Mouse (Mus musculus): ENCODE measurements around the gene Pafah2. TPM values are rescaled to one million over a fixed set of nuclear protein-coding genes. Genes with fewer than 3 reads are reported as not detected.
A peak's percentile ranks its signal among the peaks of the same experiment; 100 is the strongest.

Pafah2 gene
- polyA plus RNA-seq, 1 experiment from 2014 or later: 9.2 TPM

GRCm38 (mm10) chr4:134356591-134357460 is 39.3 kb upstream of the Pafah2 start:
- Histone ChIP-seq H3K9ac (no peak overlapping the region), H3K4me2 (replicated peaks) (peak overlapping the region; percentile 40), H3K4me1 (peaks cover 18% of the 10 kb centered on the region), H3K36me3 (no peaks in the 10 kb centered on the region), H3K9me3 (replicated peaks) (no peaks in the 10 kb centered on the region), H3K27me3 (peaks cover 21% of the 10 kb centered on the region), H3K4me3 (no peak overlapping the region), H3K27ac (no peak overlapping the region)
- WGBS: 20% methylated on average over 22 of the region's 22 CpGs
- ATAC-seq (ENCODE audit: low FRiP score): no peak

GRCm38 (mm10) chr4:134357461-134357771 is 38.7 kb upstream of the Pafah2 start:
- Histone ChIP-seq H3K9ac (no peak overlapping the region), H3K4me2 (replicated peaks) (peak overlapping the region; percentile 40), H3K36me3 (no peaks in the 10 kb centered on the region), H3K27ac (no peak overlapping the region), H3K27me3 (peaks cover 24% of the 10 kb centered on the region), H3K9me3 (replicated peaks) (no peaks in the 10 kb centered on the region), H3K4me3 (no peak overlapping the region), H3K4me1 (peaks cover 12% of the 10 kb centered on the region)
- 42% methylated on average over 17 of the region's 17 CpGs for WGBS
- no peak for ATAC-seq (ENCODE audit: low FRiP score)

GRCm38 (mm10) chr4:134359649-134360048 is 36.5 kb upstream of the Pafah2 start:
- no peaks in the 10 kb centered on the region for H3K9me3 ChIP-seq (replicated peaks)
- 87% methylated on average over 6 of the region's 6 CpGs for WGBS
- no peak overlapping the region for H3K4me3 ChIP-seq
- H3K4me1 ChIP-seq: peaks cover 9% of the 10 kb centered on the region
- H3K27me3 ChIP-seq: peaks cover 44% of the 10 kb centered on the region
- H3K27ac ChIP-seq: no peak overlapping the region
- no peak overlapping the region for H3K9ac ChIP-seq
- ATAC-seq (ENCODE audit: low FRiP score): no peak
- H3K4me2 ChIP-seq (replicated peaks): no peak overlapping the region
- no peaks in the 10 kb centered on the region for H3K36me3 ChIP-seq

- peaks cover 7% of the 10 kb centered on the region for H3K4me1 ChIP-seq
- no peak overlapping the region for H3K27ac ChIP-seq
- H3K4me2 ChIP-seq (replicated peaks): no peak overlapping the region
- no peak overlapping the region for H3K9ac ChIP-seq
- H3K4me3 ChIP-seq: no peak overlapping the region
- H3K27me3 ChIP-seq: peaks cover 48% of the 10 kb centered on the region
- no peaks in the 10 kb centered on the region for H3K9me3 ChIP-seq (replicated peaks)
- 54% methylated on average over 5 of the region's 5 CpGs for WGBS
- ATAC-seq (ENCODE audit: low FRiP score): no peak
- H3K36me3 ChIP-seq: no peaks in the 10 kb centered on the region
Observed at GRCm38 (mm10) chr4:134361215-134361614, 34.9 kb upstream of the Pafah2 start.

- H3K9ac ChIP-seq: no peak overlapping the region
- H3K36me3 ChIP-seq: no peaks in the 10 kb centered on the region
- no peak for ATAC-seq (ENCODE audit: low FRiP score)
- peaks cover 46% of the 10 kb centered on the region for H3K27me3 ChIP-seq
- H3K4me3 ChIP-seq: no peak overlapping the region
- no peak overlapping the region for H3K27ac ChIP-seq
- no peaks in the 10 kb centered on the region for H3K9me3 ChIP-seq (replicated peaks)
- H3K4me2 ChIP-seq (replicated peaks): no peak overlapping the region
- 68% methylated on average over 9 of the region's 9 CpGs for WGBS
- H3K4me1 ChIP-seq: peaks cover 5% of the 10 kb centered on the region
Observed at GRCm38 (mm10) chr4:134362124-134362523, 34.0 kb upstream of the Pafah2 start.

- H3K27me3 ChIP-seq: peaks cover 46% of the 10 kb centered on the region
Observed at GRCm38 (mm10) chr4:134362586-134362985, 33.5 kb upstream of the Pafah2 start.

GRCm38 (mm10) chr4:134365280-134365679 is 30.8 kb upstream of the Pafah2 start:
- no peak overlapping the region for H3K4me3 ChIP-seq
- no peak overlapping the region for H3K9ac ChIP-seq
- H3K4me1 ChIP-seq: no peaks in the 10 kb centered on the region
- no peaks in the 10 kb centered on the region for H3K9me3 ChIP-seq (replicated peaks)
- no peak overlapping the region for H3K27ac ChIP-seq
- no peaks in the 10 kb centered on the region for H3K36me3 ChIP-seq
- WGBS: 42% methylated on average over 5 of the region's 5 CpGs
- peaks cover 63% of the 10 kb centered on the region for H3K27me3 ChIP-seq
- no peak overlapping the region for H3K4me2 ChIP-seq (replicated peaks)
- ATAC-seq (ENCODE audit: low FRiP score): no peak; the same call in 1 of the 2 replicates

More at GRCm38 (mm10) chr4:134362586-134362985, 33.5 kb upstream of the Pafah2 start:
- Histone ChIP-seq H3K27ac (no peak overlapping the region), H3K4me3 (no peak overlapping the region), H3K4me2 (replicated peaks) (no peak overlapping the region), H3K36me3 (no peaks in the 10 kb centered on the region), H3K4me1 (0 out of 2 replicates have a peak, but pooled peaks cover under 1% of the 10 kb centered on the region), H3K9me3 (replicated peaks) (no peaks in the 10 kb centered on the region), H3K9ac (no peak overlapping the region)
- WGBS: 22% methylated on average over 9 of the region's 9 CpGs
- ATAC-seq (ENCODE audit: low FRiP score): no peak

- ATAC-seq (ENCODE audit: low FRiP score): no peak
- Histone ChIP-seq H3K4me1 (peaks cover 19% of the 10 kb centered on the region), H3K27me3 (peaks cover 60% of the 10 kb centered on the region), H3K9ac (no peak overlapping the region), H3K4me3 (peak overlapping the region; percentile 55), H3K4me2 (replicated peaks) (peak overlapping the region; percentile 97), H3K27ac (no peak overlapping the region), H3K36me3 (no peaks in the 10 kb centered on the region), H3K9me3 (replicated peaks) (no peaks in the 10 kb centered on the region)
- WGBS: under 1% methylated on average over 18 of the region's 18 CpGs
Observed at GRCm38 (mm10) chr4:134370649-134371221, 25.4 kb upstream of the Pafah2 start.

GRCm38 (mm10) chr4:134371316-134371855 is 24.7 kb upstream of the Pafah2 start:
- no peak overlapping the region for H3K27ac ChIP-seq
- WGBS: under 1% methylated on average over 17 of the region's 17 CpGs
- H3K9me3 ChIP-seq (replicated peaks): no peaks in the 10 kb centered on the region
- peak overlapping the region; percentile 55 for H3K4me3 ChIP-seq
- no peak for ATAC-seq (ENCODE audit: low FRiP score)
- H3K36me3 ChIP-seq: no peaks in the 10 kb centered on the region
- H3K9ac ChIP-seq: no peak overlapping the region; the same call in 1 of the 2 replicates
- H3K4me1 ChIP-seq: peaks cover 19% of the 10 kb centered on the region
- peaks cover 59% of the 10 kb centered on the region for H3K27me3 ChIP-seq
- peak overlapping the region; percentile 97 for H3K4me2 ChIP-seq (replicated peaks)

- Histone ChIP-seq H3K27ac (no peak overlapping the region), H3K4me3 (peak overlapping the region; percentile 55), H3K4me1 (peaks cover 19% of the 10 kb centered on the region), H3K27me3 (peaks cover 56% of the 10 kb centered on the region), H3K9ac (peak overlapping the region; percentile 61), H3K4me2 (replicated peaks) (peak overlapping the region; percentile 97), H3K9me3 (replicated peaks) (no peaks in the 10 kb centered on the region), H3K36me3 (no peaks in the 10 kb centered on the region)
- peak; percentile 76 for ATAC-seq (ENCODE audit: low FRiP score)
- WGBS: under 1% methylated on average over 16 of the region's 16 CpGs
Observed at GRCm38 (mm10) chr4:134372294-134372747, 23.8 kb upstream of the Pafah2 start.

- ATAC-seq (ENCODE audit: low FRiP score): no peak
- Histone ChIP-seq H3K27me3 (peaks cover 46% of the 10 kb centered on the region), H3K4me1 (peaks cover 24% of the 10 kb centered on the region), H3K9me3 (replicated peaks) (no peaks in the 10 kb centered on the region), H3K4me3 (no peak overlapping the region), H3K27ac (no peak overlapping the region), H3K9ac (no peak overlapping the region), H3K36me3 (no peaks in the 10 kb centered on the region), H3K4me2 (replicated peaks) (no peak overlapping the region)
- WGBS: 86% methylated on average over 8 of the region's 8 CpGs
Observed at GRCm38 (mm10) chr4:134373295-134373694, 22.8 kb upstream of the Pafah2 start.

- no peak overlapping the region for H3K9ac ChIP-seq
- H3K9me3 ChIP-seq (replicated peaks): no peaks in the 10 kb centered on the region
- no peak for ATAC-seq (ENCODE audit: low FRiP score)
- no peak overlapping the region for H3K4me3 ChIP-seq
- peaks cover 36% of the 10 kb centered on the region for H3K27me3 ChIP-seq
- H3K27ac ChIP-seq: no peak overlapping the region
- no peaks in the 10 kb centered on the region for H3K36me3 ChIP-seq
- whole genome bisulfite sequencing: 55% methylated on average over 1 of the region's 1 CpGs
- peaks cover 25% of the 10 kb centered on the region for H3K4me1 ChIP-seq
- H3K4me2 ChIP-seq (replicated peaks): no peak overlapping the region
Observed at GRCm38 (mm10) chr4:134374306-134374705, 21.8 kb upstream of the Pafah2 start.
